Mouse (Mus musculus) left cerebral cortex, adult 2 months (tissue): ENCODE results near the gene Rabep2. TPM values are rescaled to one million over a fixed set of nuclear protein-coding genes. Genes with fewer than 3 reads are reported as not detected.

Experiments
- DNase-seq, 2 experiments: peaks; one replicate each; pipeline ENCODE4 v3.0.0; 2021 to 2022; ENCODE audit warnings: low spot score in 2 of 2, mixed read lengths in 1 of 2; ENCODE audit errors: extremely low spot score in 1 of 2
- H3K27ac ChIP-seq: fragments of 200-600 bp; 2 replicates; pipeline ENCODE4 v1.8.1; 2022
- H3K4me3 ChIP-seq: fragments of 200-600 bp; 2 replicates; pipeline ENCODE4 v1.8.1; 2022
- CTCF ChIP-seq: fragments of 200-600 bp; IDR thresholded peaks from 2 replicates; pipeline ENCODE4 v1.8.1; 2022; ENCODE audit warnings: antibody characterized with exemption, mild to moderate bottlenecking, moderate library complexity
- intact Hi-C: fragments of 180-260 bp; cut with DNase I; formaldehyde crosslinking; loops from one replicate; pipeline ENCODE4 v1.15.1; 2025
- total RNA-seq, 2 experiments: library from RNA; stranded (reverse); gene quantifications; 2 replicates each; pipeline ENCODE4 v1.2.3; 2021

Gene Rabep2
- total RNA-seq, 2 experiments from 2014 or later: 14.7 to 14.8 TPM

GRCm38 (mm10) chr7:126458225-126458624 lies 29.7 kb downstream of the Rabep2 start:
- Histone ChIP-seq H3K4me3 (no peak overlapping the region), H3K27ac (no peak overlapping the region)
- intact Hi-C loops: loop anchor here (5.0 kb wide), 1 partner anchor 126 kb away; no protein-coding TSS in a partner anchor
- TF ChIP-seq CTCF: no peak
- no peak for DNase-seq

- no peak overlapping the region for H3K4me3 ChIP-seq
- TF ChIP-seq CTCF: no peak
- intact Hi-C loops: loop anchor here (5.0 kb wide), 1 partner anchor 127 kb away; no protein-coding TSS in a partner anchor
- H3K27ac ChIP-seq: no peak overlapping the region
- no peak for DNase-seq
Measured at GRCm38 (mm10) chr7:126458844-126459618, 30.5 kb downstream of the Rabep2 start.

GRCm38 (mm10) chr7:126460623-126461399 lies 32.3 kb downstream of the Rabep2 start:
- DNase-seq: no peak
- H3K27ac ChIP-seq: no peak overlapping the region
- intact Hi-C loops: no loop called here
- no peak for TF ChIP-seq CTCF
- H3K4me3 ChIP-seq: no peak overlapping the region

- intact Hi-C loops: no loop called here
- no peak for DNase-seq
- Histone ChIP-seq H3K27ac (no peak overlapping the region), H3K4me3 (no peak overlapping the region)
- no peak for TF ChIP-seq CTCF
Measured at GRCm38 (mm10) chr7:126461626-126462025, 33.1 kb downstream of the Rabep2 start.

GRCm38 (mm10) chr7:126463004-126463403 lies 34.4 kb downstream of the Rabep2 start, which contains the start of gene Atp2a1:
TSS of gene Atp2a1 (minus strand) at chr7:126463108.
- intact Hi-C loops: no loop called here

GRCm38 (mm10) chr7:126463547-126463946 lies 35.0 kb downstream of the Rabep2 start:
- Histone ChIP-seq H3K4me3 (no peak overlapping the region), H3K27ac (no peak overlapping the region)
- intact Hi-C loops: no loop called here
- TF ChIP-seq CTCF: no peak
- DNase-seq: no peak

More at GRCm38 (mm10) chr7:126463004-126463403, 34.4 kb downstream of the Rabep2 start, which contains the start of gene Atp2a1:
- DNase-seq: no peak
- TF ChIP-seq CTCF: no peak
- no peak within 1 kb of the TSS for H3K27ac ChIP-seq
- no peak within 1 kb of the TSS for H3K4me3 ChIP-seq

GRCm38 (mm10) chr7:126464121-126464520 lies 35.6 kb downstream of the Rabep2 start:
- TF ChIP-seq CTCF: no peak
- Histone ChIP-seq H3K4me3 (no peak overlapping the region), H3K27ac (no peak overlapping the region)
- no peak for DNase-seq
- intact Hi-C loops: no loop called here

GRCm38 (mm10) chr7:126464836-126465235 lies 36.3 kb downstream of the Rabep2 start:
- no peak for DNase-seq
- no peak for TF ChIP-seq CTCF
- no peak overlapping the region for H3K4me3 ChIP-seq
- intact Hi-C loops: no loop called here
- H3K27ac ChIP-seq: no peak overlapping the region

GRCm38 (mm10) chr7:126465246-126466030 lies 36.9 kb downstream of the Rabep2 start:
- DNase-seq: no peak
- TF ChIP-seq CTCF: no peak

GRCm38 (mm10) chr7:126466116-126466515 lies 37.6 kb downstream of the Rabep2 start:
- intact Hi-C loops: no loop called here
- Histone ChIP-seq H3K27ac (no peak overlapping the region), H3K4me3 (no peak overlapping the region)
- DNase-seq: no peak
- TF ChIP-seq CTCF: no peak

More at GRCm38 (mm10) chr7:126465246-126466030, 36.9 kb downstream of the Rabep2 start:
- Histone ChIP-seq H3K27ac (no peak overlapping the region), H3K4me3 (no peak overlapping the region)
- intact Hi-C loops: no loop called here

- intact Hi-C loops: no loop called here
- Histone ChIP-seq H3K4me3 (no peak overlapping the region), H3K27ac (no peak overlapping the region)
- TF ChIP-seq CTCF: no peak
- no peak for DNase-seq
Measured at GRCm38 (mm10) chr7:126466707-126467106, 38.1 kb downstream of the Rabep2 start.
